Mouse (Mus musculus) midbrain, embryonic 10.5 days (tissue): ENCODE measurements around the gene Sstr5. TPM values are rescaled to one million over a fixed set of nuclear protein-coding genes. Genes with fewer than 3 reads are reported as not detected.

ENCODE experiments used
- DNase-seq: peaks from one replicate; pipeline ENCODE4 v3.0.0-alpha.2; 2017; ENCODE audit warnings: low spot score
- H3K27ac ChIP-seq: fragments of 300-500 bp; sonication (generic); replicated peaks from 2 replicates; pipeline ENCODE4 v1.5.1; 2016; ENCODE audit warnings: mild to moderate bottlenecking
- H3K27me3 ChIP-seq: fragments of 300-500 bp; sonication (generic); 2 replicates; pipeline ENCODE4 v1.6.1; 2016; ENCODE audit warnings: low read depth, mild to moderate bottlenecking; ENCODE audit not compliant: poor library complexity, severe bottlenecking
- H3K36me3 ChIP-seq: fragments of 300-500 bp; sonication (generic); 2 replicates; pipeline ENCODE4 v1.6.1; 2016; ENCODE audit warnings: mild to moderate bottlenecking, moderate library complexity
- H3K4me1 ChIP-seq: fragments of 300-500 bp; sonication (generic); 2 replicates; pipeline ENCODE4 v1.6.1; 2016
- H3K4me3 ChIP-seq: fragments of 300-500 bp; sonication (generic); 2 replicates; pipeline ENCODE4 v1.5.1; 2016; ENCODE audit warnings: mild to moderate bottlenecking, moderate library complexity
- H3K9me3 ChIP-seq: fragments of 300-500 bp; sonication (generic); replicated peaks from 2 replicates; pipeline ENCODE4 v1.6.1; 2016; ENCODE audit warnings: mild to moderate bottlenecking
- WGBS: fragments of 180-500 bp; shearing (Covaris S2); methylation state at CpG from one replicate; pipeline ENCODE4 v1.1.7; 2016; 5-methylcytosine and 5-hydroxymethylcytosine counted together
- polyA plus RNA-seq: library from polyadenylated mRNA; unstranded; fragments of >200 nt; fragmentation: Nextera tagmentation; extraction: Ambion mirVana; gene quantifications from 2 replicates; pipeline ENCODE4 v1.2.1, GENCODE M21; 2016

Gene Sstr5
- polyA plus RNA-seq, 1 experiment from 2014 or later, result not detected

- no peak for DNase-seq
- 85% methylated on average over 3 of the region's 3 CpGs for WGBS
- no peaks in the 10 kb centered on the region for H3K9me3 ChIP-seq
- no peak overlapping the region for H3K4me3 ChIP-seq
- H3K4me1 ChIP-seq, result 0 out of 2 replicates have a peak, but pooled peaks cover 3% of the 10 kb centered on the region
- no peaks in the 10 kb centered on the region for H3K27me3 ChIP-seq
- H3K27ac ChIP-seq, result no peak overlapping the region
- H3K36me3 ChIP-seq, result no peaks in the 10 kb centered on the region
Measured at GRCm38 (mm10) chr17:25442889-25443288, 54.2 kb downstream of the Sstr5 start.

GRCm38 (mm10) chr17:25441417-25441816, 55.7 kb downstream of the Sstr5 start:
- 0 out of 2 replicates have a peak, but pooled peaks cover 3% of the 10 kb centered on the region for H3K4me1 ChIP-seq
- DNase-seq, result no peak
- H3K9me3 ChIP-seq, result no peaks in the 10 kb centered on the region
- H3K27ac ChIP-seq, result no peak overlapping the region
- peaks cover 6% of the 10 kb centered on the region; the same call in 1 of the 2 replicates for H3K27me3 ChIP-seq
- 82% methylated on average over 6 of the region's 6 CpGs for WGBS
- no peak overlapping the region for H3K4me3 ChIP-seq
- no peaks in the 10 kb centered on the region for H3K36me3 ChIP-seq

Other genes with a start within 250 kb of the Sstr5 start
- gene Baiap3, start 240.9 kb downstream of the Sstr5 start, polyA plus RNA-seq, result 2.3 and 2.4 TPM in 2 replicates
- gene Ube2i, start 222.7 kb downstream of the Sstr5 start, polyA plus RNA-seq, result 879 and 915 TPM in 2 replicates
- gene Prss34, start 198.9 kb downstream of the Sstr5 start, polyA plus RNA-seq, result not detected in 2 replicates
- not detected in 2 replicates for gene Prss28, start 188.6 kb downstream of the Sstr5 start, polyA plus RNA-seq
- not detected in 2 replicates for gene Prss29, start 178.6 kb downstream of the Sstr5 start, polyA plus RNA-seq
- gene Tpsab1, start 151.7 kb downstream of the Sstr5 start, polyA plus RNA-seq, result not detected in 2 replicates
- not detected in 2 replicates for gene Tpsb2, start 131.0 kb downstream of the Sstr5 start, polyA plus RNA-seq
- gene Tpsg1, start 128.0 kb downstream of the Sstr5 start, polyA plus RNA-seq, result not detected in 2 replicates
- 2.1 and 3.6 TPM in 2 replicates for gene Cacna1h, start 63.5 kb downstream of the Sstr5 start, polyA plus RNA-seq
- gene Tekt4, start 42.7 kb downstream of the Sstr5 start, polyA plus RNA-seq, result 0.17 and 0.38 TPM in 2 replicates
- gene Sox8, start 73.4 kb upstream of the Sstr5 start, polyA plus RNA-seq, result 2.4 and 3.3 TPM in 2 replicates
- gene Lmf1, start 81.8 kb upstream of the Sstr5 start, polyA plus RNA-seq, result 22.3 and 22.6 TPM in 2 replicates
- gene Gng13, start 219.9 kb upstream of the Sstr5 start, polyA plus RNA-seq, result 0.51 and 0.77 TPM in 2 replicates
- 55.9 and 58.9 TPM in 2 replicates for gene Chtf18, start 230.1 kb upstream of the Sstr5 start, polyA plus RNA-seq
- gene Rpusd1, start 230.4 kb upstream of the Sstr5 start, polyA plus RNA-seq, result 22.5 and 24.7 TPM in 2 replicates
- gene Mslnl, start 238.8 kb upstream of the Sstr5 start, polyA plus RNA-seq, result not detected in 2 replicates